Mouse (Mus musculus): ENCODE results near the gene Btbd11.

Btbd11 gene

GRCm38 (mm10) chr10:85518111-85518409 is 131.4 kb downstream of the Btbd11 start:
- DNase-seq (ENCODE audit: low read depth, low spot score), result no peak

DNA sequence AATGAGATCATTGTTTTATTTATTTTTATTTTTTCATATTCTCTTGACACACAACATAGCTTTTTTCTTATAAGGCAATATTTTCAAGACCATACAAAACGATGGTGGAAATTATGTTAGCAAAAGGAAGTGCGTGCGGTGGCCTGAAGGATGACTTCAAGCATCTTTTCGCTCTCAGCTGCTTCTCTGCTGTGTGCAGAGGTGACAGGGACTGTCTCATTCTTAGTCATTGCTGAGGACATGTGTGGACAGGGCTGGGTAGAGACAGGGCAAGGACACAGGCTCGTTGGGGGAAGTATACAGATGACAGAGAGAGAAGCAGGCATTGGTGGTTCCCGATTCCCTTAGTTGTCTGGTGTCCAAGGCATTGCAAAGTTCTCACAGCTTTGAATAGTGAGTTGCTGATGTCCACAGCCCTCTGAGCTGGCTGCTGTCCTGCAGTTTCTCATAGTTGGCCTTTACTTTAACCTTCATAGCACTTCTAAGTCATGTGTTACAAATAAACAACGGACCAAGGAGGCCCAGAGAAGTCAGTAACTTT is 135.7 kb downstream of the Btbd11 start:
- no peak for DNase-seq (ENCODE audit: low read depth, low spot score)

DNA sequence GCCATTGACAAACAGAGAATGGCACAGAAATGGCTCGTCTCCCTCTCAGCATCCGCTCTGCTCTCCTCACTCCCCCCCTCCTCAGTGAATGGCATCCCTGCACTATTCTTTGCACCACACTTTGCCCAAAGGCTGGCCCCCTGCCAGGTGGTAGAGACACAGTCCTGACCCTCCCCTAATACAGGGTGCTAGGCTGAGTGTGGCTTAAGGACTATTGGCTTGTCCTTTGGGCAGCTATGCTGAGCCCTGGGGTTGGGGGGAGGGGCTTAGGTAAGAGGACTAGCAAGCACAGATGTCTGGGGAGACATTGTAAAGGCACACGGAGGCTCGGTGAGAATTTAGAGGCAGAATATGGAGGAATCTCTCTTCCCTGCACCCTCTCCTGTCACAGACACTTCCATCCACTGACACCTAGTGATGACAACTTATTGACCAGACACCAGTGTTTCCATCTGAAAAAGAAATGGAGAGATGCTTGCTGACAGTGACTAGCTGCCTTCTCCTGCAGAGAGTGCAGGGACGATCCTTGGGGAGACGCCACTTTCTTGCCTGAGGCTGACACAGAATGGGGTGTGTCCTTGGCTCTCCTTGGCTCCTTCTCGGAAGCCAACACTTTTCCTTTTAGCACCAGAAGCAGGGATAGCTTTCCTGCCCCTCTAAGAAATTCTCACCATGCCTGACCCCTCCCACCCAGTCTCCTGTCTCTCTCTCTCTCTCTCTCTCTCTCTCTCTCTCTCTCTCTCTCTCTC is 138.8 kb downstream of the Btbd11 start:
- no peak for DNase-seq (ENCODE audit: low read depth, low spot score)

- DNase-seq (ENCODE audit: low read depth, low spot score), result no peak
Measured at GRCm38 (mm10) chr10:85526657-85527056, 140.0 kb downstream of the Btbd11 start.

DNA sequence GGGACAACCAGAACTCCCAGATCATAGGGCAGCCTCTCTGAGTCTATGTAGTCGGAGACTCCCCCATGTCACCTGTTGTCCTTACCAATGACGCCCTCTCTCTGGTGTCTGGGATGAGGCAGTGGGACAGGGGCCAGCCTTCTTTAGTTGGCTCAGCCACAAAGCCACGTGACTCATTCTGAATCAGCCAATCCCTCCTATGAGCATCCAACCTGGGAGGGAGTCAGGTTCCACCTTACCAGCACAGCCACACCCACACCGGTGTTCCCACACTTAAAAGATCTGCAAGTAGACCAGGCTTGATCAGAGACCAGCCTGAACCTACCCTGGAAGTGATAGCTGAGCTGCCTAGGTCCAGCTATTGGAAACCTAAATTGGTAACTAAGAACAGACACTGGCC is 141.1 kb downstream of the Btbd11 start:
- no peak for DNase-seq (ENCODE audit: low read depth, low spot score)

GRCm38 (mm10) chr10:85533192-85533710 is 146.6 kb downstream of the Btbd11 start:
- no peak for DNase-seq (ENCODE audit: low read depth, low spot score)

- DNase-seq (ENCODE audit: low read depth, low spot score), result no peak
Measured at GRCm38 (mm10) chr10:85538051-85538753, 151.6 kb downstream of the Btbd11 start.

DNA sequence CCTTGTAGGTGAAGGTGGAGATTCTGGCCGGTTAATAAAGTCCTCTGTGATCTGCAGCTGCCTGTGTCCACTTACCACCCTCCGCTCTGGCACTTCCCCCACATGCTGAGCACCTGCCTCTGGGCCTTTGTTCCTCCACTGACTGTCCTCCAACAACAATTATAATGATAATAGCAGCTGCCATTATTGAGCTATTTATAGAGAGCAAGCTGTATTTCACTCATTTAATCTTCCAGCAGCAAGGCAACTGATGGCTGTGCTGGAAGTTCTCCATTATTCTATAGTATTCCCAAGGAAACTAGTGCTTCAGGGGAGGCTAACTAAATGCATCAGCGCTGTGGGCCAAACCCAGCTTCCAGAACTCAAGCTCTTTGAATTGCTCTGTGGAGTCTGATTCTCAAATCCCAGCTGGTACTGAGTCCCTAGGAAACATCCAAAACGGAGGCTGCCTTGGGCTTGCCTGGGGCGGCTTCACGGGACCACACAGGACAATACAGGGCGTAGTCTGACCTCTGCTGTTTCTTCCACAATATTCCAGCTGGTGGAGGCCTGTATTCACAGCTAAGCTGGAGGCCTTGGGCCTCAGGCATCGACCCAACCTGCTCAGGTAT is 153.0 kb downstream of the Btbd11 start:
- DNase-seq (ENCODE audit: low read depth, low spot score), result no peak

DNA sequence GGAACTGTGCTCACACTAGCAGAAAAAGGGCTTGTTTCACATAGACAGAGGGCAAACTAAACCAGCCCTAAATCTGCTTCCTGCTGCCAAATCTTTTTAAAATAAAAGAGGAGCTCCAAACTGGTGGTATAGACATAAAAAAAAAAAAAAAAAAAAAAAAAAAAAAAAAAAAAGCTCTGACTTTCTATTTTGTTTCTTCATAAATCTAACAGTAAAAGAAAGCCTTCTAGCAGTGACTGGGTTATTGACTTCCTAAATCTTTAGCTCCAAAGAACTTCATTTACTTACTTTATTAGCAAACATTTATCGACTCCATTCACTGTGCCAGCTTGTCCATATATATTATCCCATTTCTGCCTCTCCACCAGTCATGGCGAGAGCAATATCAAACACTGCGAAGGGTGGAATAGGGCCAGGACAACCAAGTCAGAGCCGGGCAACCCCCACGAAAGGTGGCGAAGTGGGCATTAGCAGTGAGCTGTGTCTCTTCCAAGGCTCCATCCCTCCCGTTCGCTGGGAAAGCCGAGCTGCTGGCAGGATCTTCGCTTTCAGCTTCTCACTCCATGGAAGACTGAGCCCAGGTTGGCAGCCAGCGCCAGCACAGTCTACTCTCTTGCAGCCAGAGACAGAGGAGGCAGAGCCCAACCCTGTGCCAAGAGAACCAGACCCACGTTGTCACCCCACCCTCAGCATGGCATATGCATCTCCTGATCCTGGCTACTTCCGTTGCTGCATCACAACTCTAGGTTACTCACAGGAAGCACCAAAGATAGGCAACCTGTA is 153.9 kb downstream of the Btbd11 start:
- no peak for DNase-seq (ENCODE audit: low read depth, low spot score)

DNA sequence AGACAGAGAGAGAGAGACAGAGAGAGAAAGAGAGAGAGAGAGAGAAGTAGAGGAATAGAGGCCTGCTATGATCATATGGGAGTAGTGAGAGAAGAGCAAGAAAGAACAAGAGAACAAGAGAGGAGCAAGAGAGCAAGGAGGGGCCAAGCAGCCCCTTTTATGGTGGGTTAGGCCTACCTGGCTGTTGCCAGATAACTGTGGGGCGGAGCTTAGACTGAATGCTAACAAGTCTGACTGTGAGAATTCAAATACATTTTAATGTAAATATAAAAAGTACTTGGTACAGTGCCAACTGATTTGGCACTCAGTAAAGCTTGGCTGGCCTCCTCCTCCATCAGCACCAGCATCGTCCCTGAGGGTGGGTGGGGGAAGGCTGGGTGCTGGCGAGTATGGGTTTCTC is 154.9 kb downstream of the Btbd11 start:
- DNase-seq (ENCODE audit: low read depth, low spot score), result no peak

- no peak for DNase-seq (ENCODE audit: low read depth, low spot score)
Measured at GRCm38 (mm10) chr10:85541892-85542630, 155.4 kb downstream of the Btbd11 start.

- DNase-seq (ENCODE audit: low read depth, low spot score), result no peak
Measured at GRCm38 (mm10) chr10:85543281-85543680, 156.7 kb downstream of the Btbd11 start.

DNA sequence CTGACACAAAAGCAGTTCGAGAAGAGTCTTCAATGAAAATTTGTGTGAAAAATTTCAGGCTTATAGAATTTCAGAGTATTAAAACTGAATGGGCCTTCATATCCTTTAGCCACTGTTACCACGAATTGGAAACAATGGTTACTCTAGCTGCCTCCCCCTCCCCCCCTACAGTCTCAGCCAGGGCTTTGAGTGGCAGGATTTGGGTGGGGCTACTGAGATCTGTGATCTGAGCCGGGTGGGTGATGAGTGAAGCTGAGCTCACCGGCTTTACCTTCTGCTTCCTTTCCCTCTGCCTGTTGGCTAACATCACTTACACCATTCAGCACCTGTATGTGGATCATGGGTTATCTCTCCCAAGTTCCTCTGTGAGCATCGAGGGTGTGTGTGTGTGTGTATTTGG is 158.4 kb downstream of the Btbd11 start:
- DNase-seq (ENCODE audit: low read depth, low spot score), result no peak

DNA sequence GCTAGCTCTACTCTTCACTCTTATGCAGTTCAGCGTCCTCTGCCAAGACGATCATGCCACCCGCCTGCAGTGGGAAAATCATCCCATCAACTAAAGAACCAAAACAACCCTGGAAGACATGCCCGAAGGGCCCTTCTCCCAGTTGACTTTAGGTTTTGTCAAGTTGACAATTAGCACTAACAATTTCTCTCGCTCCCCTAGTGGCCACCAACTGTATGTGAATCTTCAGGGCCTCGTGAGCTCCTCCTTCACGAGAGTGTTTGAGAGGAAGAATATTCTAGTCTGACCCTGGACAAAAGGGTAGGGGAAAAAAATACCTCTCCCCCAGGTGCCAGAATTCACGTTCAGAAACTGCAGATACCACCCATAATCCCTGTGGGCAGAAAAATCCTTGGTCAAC is 168.6 kb downstream of the Btbd11 start:
- no peak for DNase-seq (ENCODE audit: low read depth, low spot score)

- no peak for DNase-seq (ENCODE audit: low read depth, low spot score)
Measured at GRCm38 (mm10) chr10:85561418-85561817, 174.8 kb downstream of the Btbd11 start.

DNA sequence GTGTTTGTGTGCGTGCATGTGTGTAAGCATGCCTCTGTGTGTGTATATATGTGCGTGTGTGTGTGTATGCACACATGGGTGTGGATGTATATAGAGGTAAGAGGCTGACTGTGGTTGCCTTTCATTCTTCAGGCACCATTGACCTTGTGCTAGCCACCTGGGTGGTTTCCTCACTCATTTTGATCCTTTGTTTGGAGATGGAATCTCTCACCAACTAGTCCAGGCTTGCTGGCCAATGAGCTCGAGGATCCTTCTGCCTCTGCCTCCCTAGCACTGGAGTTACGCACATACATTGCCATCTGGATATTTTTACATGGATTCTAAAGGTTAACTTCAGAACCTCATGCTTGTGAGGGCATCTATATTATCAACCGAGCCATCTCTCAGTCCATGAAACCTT is 184.8 kb downstream of the Btbd11 start:
- DNase-seq (ENCODE audit: low read depth, low spot score), result no peak

DNA sequence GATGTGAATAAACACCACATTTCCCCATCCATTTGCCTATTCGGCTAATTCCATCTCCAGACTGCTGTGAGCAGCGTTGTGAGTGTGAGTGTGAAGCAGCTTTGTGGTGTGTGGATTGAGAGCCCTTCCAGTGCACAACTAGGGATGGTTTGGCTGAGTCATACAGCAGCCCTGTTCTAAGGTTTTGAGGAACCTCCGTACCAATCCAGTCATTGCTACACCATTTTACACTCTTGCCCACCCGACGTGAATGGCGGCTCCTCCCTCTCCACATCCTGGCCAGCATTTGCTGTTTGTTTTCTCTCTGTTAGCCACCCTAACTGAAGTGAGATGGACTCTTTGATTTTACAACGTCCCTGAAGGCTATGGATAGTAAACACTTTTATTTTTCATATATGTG is 186.0 kb downstream of the Btbd11 start:
- DNase-seq (ENCODE audit: low read depth, low spot score), result no peak

DNA sequence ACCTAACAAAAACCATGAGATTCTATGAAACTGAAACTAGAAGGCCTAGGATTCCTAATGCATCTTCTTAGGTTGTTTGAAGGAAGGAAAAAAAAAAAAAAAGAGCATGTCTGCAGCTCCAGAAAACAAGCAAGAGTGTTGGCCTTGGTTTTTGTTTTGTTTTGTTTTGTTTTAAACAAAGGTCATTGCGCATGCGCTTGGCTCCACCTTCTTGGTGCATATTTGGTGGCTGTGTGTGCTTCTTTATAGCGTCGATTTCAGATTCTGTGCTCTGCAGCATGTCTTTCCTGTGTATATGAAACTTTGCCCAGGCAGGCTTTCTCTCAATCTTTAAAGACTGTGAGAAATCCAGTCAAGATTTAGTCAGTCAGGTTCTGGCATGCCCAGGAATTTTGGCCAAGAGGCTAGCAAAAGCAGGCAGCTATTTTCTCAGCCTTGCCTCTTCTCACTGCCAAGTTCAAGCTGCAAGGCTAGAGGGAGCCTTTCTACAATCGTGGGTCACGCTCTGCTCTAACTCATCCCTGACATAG is 191.3 kb downstream of the Btbd11 start:
- no peak for DNase-seq (ENCODE audit: low read depth, low spot score)

- DNase-seq (ENCODE audit: low read depth, low spot score), result no peak
Measured at GRCm38 (mm10) chr10:85578571-85579465, 192.2 kb downstream of the Btbd11 start.

DNA sequence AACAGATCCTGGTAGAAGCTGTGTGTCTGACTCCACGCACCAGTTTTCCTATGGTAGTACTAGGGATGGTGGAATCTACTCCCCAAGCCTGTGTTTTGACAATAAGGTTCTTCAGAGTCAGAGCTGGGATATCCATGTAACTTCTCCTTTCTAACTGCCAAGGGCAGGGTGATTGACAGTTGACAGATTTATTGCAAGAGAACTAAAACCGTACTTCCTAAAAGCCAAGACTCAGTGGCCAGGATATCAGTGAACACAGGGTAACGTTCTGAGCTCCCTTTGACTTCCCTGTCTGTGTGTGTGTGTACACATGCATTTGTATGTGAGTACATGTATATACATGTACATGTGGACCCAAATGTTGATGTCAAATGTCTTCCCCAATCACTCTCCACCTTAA is 201.1 kb downstream of the Btbd11 start:
- no peak for DNase-seq (ENCODE audit: low read depth, low spot score)

All from retina, adult 2 months (tissue).